Mouse (Mus musculus): Measurements from ENCODE around the gene Pmm1. TPM values are rescaled to one million over a fixed set of nuclear protein-coding genes. Genes with fewer than 3 reads are reported as not detected.
A peak's percentile ranks its signal among the peaks of the same experiment; 100 is the strongest.

Gene Pmm1
- total and polyA plus RNA-seq, 2 experiments from 2014 or later, result 142 to 164 TPM

- Histone ChIP-seq H3K36me3 (ENCODE audit: insufficient read depth, low read length) (peaks cover 50% of the 10 kb centered on the region; the same call in 1 of the 2 replicates), H3K4me3 (ENCODE audit: low read length) (no peak overlapping the region), H3K9me3 (ENCODE audit: low read length) (no peaks in the 10 kb centered on the region), H3K4me2 (ENCODE audit: low read depth, low read length) (no peak overlapping the region), H3K27ac (no peak overlapping the region), H3K9ac (replicated peaks; ENCODE audit: low read length) (no peak overlapping the region), H3K4me1 (ENCODE audit: insufficient read depth, low read length) (no peaks in the 10 kb centered on the region), H3K27me3 (ENCODE audit: insufficient read depth, low read length) (no peaks in the 10 kb centered on the region)
- no peak for ATAC-seq
- no peak for TF ChIP-seq CTCF (IDR thresholded peaks at IDR 0.05; ENCODE audit: low read depth)
- 88% methylated on average over 5 of the region's 5 CpGs for WGBS
- DNase-seq (ENCODE audit: low spot score), result no peak
Observed at GRCm38 (mm10) chr15:81950716-81951115, 10.0 kb downstream of the Pmm1 start.

DNA sequence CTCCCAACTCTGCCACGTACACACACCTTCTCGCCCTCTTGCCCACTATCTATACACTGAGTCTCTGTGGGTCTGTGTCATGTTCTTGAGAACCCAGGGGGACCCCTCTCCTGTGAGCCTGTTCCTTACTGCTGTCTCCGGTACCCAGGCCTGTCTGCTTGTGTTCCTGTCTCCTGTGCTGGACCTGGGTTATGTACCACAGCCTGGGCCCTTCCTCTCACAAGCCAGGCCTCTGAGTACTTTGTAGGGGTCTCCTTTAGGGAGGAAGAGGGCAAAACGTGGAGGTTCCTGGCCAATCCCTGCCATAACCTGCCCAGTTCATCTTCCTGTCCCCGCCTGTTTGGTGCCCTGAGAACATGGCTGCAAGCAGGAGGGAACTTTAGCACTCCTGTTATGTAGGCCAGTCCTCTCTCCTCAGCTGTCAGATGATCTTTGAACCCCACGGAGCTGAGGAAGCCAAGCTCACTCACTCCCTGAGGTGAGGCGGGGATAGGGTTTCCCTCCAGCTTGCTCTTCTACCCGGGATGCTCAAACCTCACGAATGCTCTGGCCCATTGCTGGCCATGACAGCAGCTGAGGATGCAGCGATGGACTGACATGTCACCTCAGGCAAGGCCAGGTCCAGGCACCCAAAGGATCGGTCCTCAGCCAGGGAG lies 11.1 kb downstream of the Pmm1 start:
- DNase-seq (ENCODE audit: low spot score), result no peak
- no peaks in the 10 kb centered on the region for H3K4me1 ChIP-seq (ENCODE audit: insufficient read depth, low read length)
- no peak overlapping the region for H3K9ac ChIP-seq (replicated peaks; ENCODE audit: low read length)
- H3K27ac ChIP-seq, result no peak overlapping the region
- H3K4me3 ChIP-seq (ENCODE audit: low read length), result no peak overlapping the region
- no peaks in the 10 kb centered on the region for H3K27me3 ChIP-seq (ENCODE audit: insufficient read depth, low read length)
- 70% methylated on average over 11 of the region's 11 CpGs for WGBS
- no peak for TF ChIP-seq CTCF (IDR thresholded peaks at IDR 0.05; ENCODE audit: low read depth)
- H3K9me3 ChIP-seq (ENCODE audit: low read length), result no peaks in the 10 kb centered on the region
- ATAC-seq, result no peak
- H3K36me3 ChIP-seq (ENCODE audit: insufficient read depth, low read length), result peaks cover 40% of the 10 kb centered on the region; the same call in 1 of the 2 replicates
- H3K4me2 ChIP-seq (ENCODE audit: low read depth, low read length), result no peak overlapping the region

- Histone ChIP-seq H3K4me2 (ENCODE audit: low read depth, low read length) (no peak overlapping the region), H3K9me3 (ENCODE audit: low read length) (no peaks in the 10 kb centered on the region), H3K36me3 (ENCODE audit: insufficient read depth, low read length) (peaks cover 36% of the 10 kb centered on the region; the same call in 1 of the 2 replicates), H3K27ac (no peak overlapping the region), H3K4me3 (ENCODE audit: low read length) (no peak overlapping the region), H3K9ac (replicated peaks; ENCODE audit: low read length) (no peak overlapping the region), H3K27me3 (ENCODE audit: insufficient read depth, low read length) (no peaks in the 10 kb centered on the region), H3K4me1 (ENCODE audit: insufficient read depth, low read length) (no peaks in the 10 kb centered on the region)
- DNase-seq (ENCODE audit: low spot score) (no peak), ATAC-seq (no peak)
- TF ChIP-seq CTCF (IDR thresholded peaks at IDR 0.05; ENCODE audit: low read depth), result no peak
- WGBS, result 88% methylated on average over 10 of the region's 10 CpGs
Observed at GRCm38 (mm10) chr15:81949076-81949475, 11.7 kb downstream of the Pmm1 start.

DNA sequence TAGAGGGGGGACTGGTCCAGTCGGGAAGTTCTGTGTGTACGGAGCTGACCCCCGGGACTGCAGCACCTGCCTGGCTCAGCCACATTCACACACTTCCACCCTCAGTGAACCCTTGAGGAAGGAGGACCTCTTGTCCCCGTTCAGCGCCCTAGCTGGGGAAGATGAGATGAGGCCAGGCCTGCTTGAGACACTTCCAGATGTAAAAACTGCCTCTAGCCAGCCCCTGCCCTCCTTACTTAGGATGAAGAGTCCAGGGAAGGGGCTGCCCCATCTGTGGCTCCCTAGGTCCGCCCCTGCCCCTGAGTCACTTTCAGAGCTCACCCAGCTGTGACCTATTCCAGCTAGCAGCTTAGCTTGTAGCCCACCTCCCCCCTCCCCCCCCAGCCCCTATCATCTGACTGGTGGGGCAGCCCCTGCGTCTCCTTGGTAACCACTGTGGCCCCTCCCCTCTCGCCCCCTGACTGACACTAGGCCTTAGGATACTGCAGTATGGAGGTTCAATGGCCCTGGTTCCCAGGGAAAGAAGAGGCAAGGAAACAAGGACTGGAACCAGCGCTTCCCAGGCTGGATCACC lies 17.5 kb downstream of the Pmm1 start:
- Histone ChIP-seq H3K27me3 (ENCODE audit: insufficient read depth, low read length) (no peaks in the 10 kb centered on the region), H3K9ac (replicated peaks; ENCODE audit: low read length) (no peak overlapping the region), H3K27ac (no peak overlapping the region), H3K36me3 (ENCODE audit: insufficient read depth, low read length) (peaks cover 7% of the 10 kb centered on the region; the same call in 1 of the 2 replicates), H3K9me3 (ENCODE audit: low read length) (no peaks in the 10 kb centered on the region), H3K4me3 (ENCODE audit: low read length) (no peak overlapping the region), H3K4me2 (ENCODE audit: low read depth, low read length) (no peak overlapping the region), H3K4me1 (ENCODE audit: insufficient read depth, low read length) (0 out of 2 replicates have a peak, but pooled peaks cover under 1% of the 10 kb centered on the region)
- DNase-seq (ENCODE audit: low spot score), result no peak
- ATAC-seq, result peak; percentile 50; the same call in 1 of the 2 replicates
- TF ChIP-seq CTCF (IDR thresholded peaks at IDR 0.05; ENCODE audit: low read depth), result no peak
- WGBS, result 7% methylated on average over 9 of the region's 9 CpGs

GRCm38 (mm10) chr15:81941010-81941409 lies 19.7 kb downstream of the Pmm1 start:
- peak; percentile 45 for TF ChIP-seq CTCF (IDR thresholded peaks at IDR 0.05; ENCODE audit: low read depth)
- Histone ChIP-seq H3K27me3 (ENCODE audit: insufficient read depth, low read length) (no peaks in the 10 kb centered on the region), H3K4me2 (ENCODE audit: low read depth, low read length) (no peak overlapping the region), H3K4me3 (ENCODE audit: low read length) (no peak overlapping the region), H3K9me3 (ENCODE audit: low read length) (no peaks in the 10 kb centered on the region), H3K9ac (replicated peaks; ENCODE audit: low read length) (no peak overlapping the region), H3K4me1 (ENCODE audit: insufficient read depth, low read length) (peaks cover 12% of the 10 kb centered on the region), H3K27ac (no peak overlapping the region), H3K36me3 (ENCODE audit: insufficient read depth, low read length) (no peaks in the 10 kb centered on the region)
- DNase-seq (ENCODE audit: low spot score) (no peak), ATAC-seq (no peak)
- 97% methylated on average over 2 of the region's 2 CpGs for WGBS

DNA sequence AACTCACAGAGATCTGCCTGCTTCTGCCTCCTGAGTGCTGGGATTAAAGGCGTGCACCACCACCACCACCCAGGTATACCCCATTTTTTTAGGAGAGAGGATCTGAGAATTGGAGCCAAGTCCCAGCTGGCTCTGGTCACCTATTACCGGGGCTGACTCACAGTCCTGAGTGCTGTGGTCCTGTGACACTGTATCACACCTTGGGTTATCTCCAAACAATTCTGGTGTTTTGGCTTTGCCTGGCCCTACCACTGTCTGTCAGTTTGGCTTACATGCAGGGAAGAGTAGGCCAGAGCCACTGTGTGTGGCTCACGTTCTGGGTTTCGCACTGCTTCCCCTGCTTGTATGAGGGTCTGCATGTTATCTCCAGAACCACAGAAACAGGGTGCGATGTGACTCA lies 20.5 kb downstream of the Pmm1 start:
- Histone ChIP-seq H3K9me3 (ENCODE audit: low read length) (no peaks in the 10 kb centered on the region), H3K4me2 (ENCODE audit: low read depth, low read length) (no peak overlapping the region), H3K36me3 (ENCODE audit: insufficient read depth, low read length) (no peaks in the 10 kb centered on the region), H3K9ac (replicated peaks; ENCODE audit: low read length) (no peak overlapping the region), H3K27me3 (ENCODE audit: insufficient read depth, low read length) (no peaks in the 10 kb centered on the region), H3K27ac (no peak overlapping the region), H3K4me3 (ENCODE audit: low read length) (no peak overlapping the region), H3K4me1 (ENCODE audit: insufficient read depth, low read length) (peaks cover 14% of the 10 kb centered on the region)
- WGBS, result 91% methylated on average over 5 of the region's 5 CpGs
- ATAC-seq, result no peak
- TF ChIP-seq CTCF (IDR thresholded peaks at IDR 0.05; ENCODE audit: low read depth), result no peak
- DNase-seq (ENCODE audit: low spot score), result no peak

DNA sequence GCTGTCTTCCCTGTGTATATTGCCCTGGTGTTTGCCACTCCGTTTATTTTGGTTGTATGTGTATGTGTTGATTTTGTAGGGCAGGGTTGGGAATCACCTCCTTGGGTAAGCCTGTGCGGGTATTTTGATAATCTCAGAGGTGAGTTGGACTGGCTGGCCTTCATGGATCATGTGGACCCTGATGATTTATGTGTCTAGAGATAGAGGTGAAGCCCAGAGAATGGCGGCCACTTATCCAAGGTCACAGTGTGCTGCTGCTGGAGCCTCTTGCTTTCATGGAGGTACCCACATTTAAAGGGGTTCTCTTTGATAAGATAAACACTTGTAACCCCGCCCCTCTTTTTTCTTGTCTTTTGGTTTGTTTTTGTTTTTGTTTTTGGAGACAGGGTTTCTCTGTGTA lies 21.0 kb downstream of the Pmm1 start:
- no peak overlapping the region for H3K9ac ChIP-seq (replicated peaks; ENCODE audit: low read length)
- H3K9me3 ChIP-seq (ENCODE audit: low read length), result no peaks in the 10 kb centered on the region
- H3K4me3 ChIP-seq (ENCODE audit: low read length), result no peak overlapping the region
- TF ChIP-seq CTCF (IDR thresholded peaks at IDR 0.05; ENCODE audit: low read depth), result no peak
- H3K4me2 ChIP-seq (ENCODE audit: low read depth, low read length), result no peak overlapping the region
- H3K27me3 ChIP-seq (ENCODE audit: insufficient read depth, low read length), result no peaks in the 10 kb centered on the region
- DNase-seq (ENCODE audit: low spot score) (no peak), ATAC-seq (no peak)
- peaks cover 14% of the 10 kb centered on the region for H3K4me1 ChIP-seq (ENCODE audit: insufficient read depth, low read length)
- no peaks in the 10 kb centered on the region for H3K36me3 ChIP-seq (ENCODE audit: insufficient read depth, low read length)
- H3K27ac ChIP-seq, result no peak overlapping the region
- 96% methylated on average over 4 of the region's 4 CpGs for WGBS
